Mouse (Mus musculus) olfactory bulb, adult 2 months (tissue): ENCODE data around the gene Ccdc8.

Source experiments
- CTCF ChIP-seq: fragments of 200-500 bp; IDR thresholded peaks from 2 replicates; pipeline ENCODE4 v1.5.1; 2012; ENCODE audit warnings: low read depth, mild to moderate bottlenecking, low read length, moderate library complexity; ENCODE audit not compliant: insufficient read depth
- POLR2A ChIP-seq: fragments of 200-500 bp; IDR thresholded peaks from 2 replicates; pipeline ENCODE4 v1.6.1; 2012; ENCODE audit warnings: mild to moderate bottlenecking, low read depth, low read length, moderate library complexity; ENCODE audit not compliant: insufficient read depth

DNA sequence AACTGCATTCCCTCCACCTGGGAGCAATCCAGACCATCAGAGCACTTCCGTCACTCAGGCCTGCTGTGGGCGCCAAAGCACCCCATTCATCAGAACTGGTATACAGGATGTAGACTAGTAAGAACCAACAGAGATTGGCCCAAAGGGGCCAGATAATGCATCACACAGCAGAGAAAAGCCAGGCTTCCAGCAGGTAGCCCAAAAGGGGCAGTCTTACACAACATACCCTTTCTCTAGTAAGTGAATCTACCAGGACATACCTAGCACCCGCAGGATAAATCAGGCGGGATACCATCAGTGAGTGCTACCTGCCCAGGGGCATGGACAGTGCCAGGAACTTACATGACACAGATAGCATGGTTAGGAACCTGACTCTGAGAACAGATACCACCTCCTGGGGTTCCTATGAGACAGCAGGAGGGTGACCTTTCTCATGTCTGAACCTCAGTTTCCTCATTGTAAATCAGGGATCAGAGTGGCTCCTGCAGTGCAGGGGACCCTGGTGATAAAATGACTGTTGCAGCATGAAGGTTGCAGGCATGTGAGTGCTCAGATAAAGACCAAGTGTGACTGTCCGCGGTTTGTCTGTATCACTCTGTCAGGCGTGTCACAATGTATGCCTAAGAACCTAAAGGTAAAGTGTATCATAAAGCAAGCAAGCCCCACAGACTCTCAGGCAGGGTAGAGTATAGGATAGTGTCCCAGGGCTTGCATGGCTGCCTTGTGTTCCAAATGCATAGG lies 27.1 kb downstream of the Ccdc8 start:
- TF ChIP-seq CTCF (no peak), POLR2A (no peak)
